Mouse (Mus musculus) spleen, adult 18-20 months (tissue): ENCODE measurements around the gene Syne1.

Source experiments
- DNase-seq, 2 experiments: peaks; one replicate each; pipeline ENCODE4 v3.0.0; 2022; ENCODE audit warnings: mixed read lengths in 2 of 2

The Syne1 gene

GRCm38 (mm10) chr10:5195288-5195687, 356.0 kb downstream of the Syne1 start:
- no peak for DNase-seq

DNA sequence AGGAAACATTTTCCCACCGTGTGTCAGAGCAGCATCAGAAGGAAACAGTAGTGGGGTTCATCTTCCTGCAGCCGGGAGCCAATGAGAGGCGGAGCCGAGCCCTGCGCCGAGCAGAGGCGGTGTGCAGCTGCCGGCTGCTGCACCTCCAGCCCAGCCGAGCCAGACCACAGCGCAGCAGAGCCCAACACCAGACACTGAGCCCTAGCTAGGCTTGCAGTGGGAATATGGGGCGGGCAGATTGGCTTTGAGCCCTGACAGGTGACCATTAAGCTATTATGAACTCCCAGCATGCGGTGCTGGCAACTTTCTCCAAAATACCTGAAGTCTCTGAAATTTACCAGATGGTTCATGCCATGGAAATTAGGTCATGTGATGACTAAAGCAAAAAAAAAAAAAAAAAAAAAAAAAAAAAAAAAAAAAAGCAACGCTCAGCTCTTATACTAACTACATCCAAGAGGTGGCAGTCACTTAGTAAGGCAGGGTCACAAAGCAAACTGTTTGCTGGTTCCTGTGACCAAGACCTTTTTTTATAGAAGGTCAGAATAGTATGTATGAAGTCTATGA, 356.5 kb downstream of the Syne1 start:
- DNase-seq, result peak; percentile 67 to 71

GRCm38 (mm10) chr10:5194081-5194670, 357.1 kb downstream of the Syne1 start:
- DNase-seq, result no peak

DNA sequence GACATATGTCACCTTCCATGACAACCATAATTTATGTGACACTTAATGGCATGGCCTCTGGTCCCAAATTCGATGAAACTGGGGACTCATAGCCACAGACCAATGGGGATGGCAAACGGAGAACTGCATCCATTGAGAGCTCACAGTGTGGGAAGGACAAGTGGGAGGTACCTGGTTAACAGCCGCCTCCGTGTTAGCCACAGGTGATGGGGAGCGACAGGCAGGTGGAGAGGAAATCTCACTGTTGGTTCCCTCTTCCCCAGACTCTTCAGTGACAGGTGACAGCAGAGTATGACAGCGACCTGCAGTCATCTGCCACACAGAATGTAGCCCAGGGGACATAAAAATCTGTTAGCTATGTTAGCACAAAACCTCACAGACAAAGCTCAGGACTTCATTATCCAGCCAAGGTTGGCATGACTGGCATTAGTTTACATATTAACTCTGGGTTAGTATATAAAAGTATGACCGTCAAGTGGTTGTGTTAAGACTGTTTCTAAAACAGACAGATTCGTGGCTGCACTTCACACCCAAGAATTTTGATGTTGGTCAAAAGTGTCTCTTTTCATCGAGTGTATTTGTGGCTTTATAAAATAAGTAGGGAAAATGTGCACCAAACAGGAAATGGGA, 358.3 kb downstream of the Syne1 start:
- no peak for DNase-seq

DNA sequence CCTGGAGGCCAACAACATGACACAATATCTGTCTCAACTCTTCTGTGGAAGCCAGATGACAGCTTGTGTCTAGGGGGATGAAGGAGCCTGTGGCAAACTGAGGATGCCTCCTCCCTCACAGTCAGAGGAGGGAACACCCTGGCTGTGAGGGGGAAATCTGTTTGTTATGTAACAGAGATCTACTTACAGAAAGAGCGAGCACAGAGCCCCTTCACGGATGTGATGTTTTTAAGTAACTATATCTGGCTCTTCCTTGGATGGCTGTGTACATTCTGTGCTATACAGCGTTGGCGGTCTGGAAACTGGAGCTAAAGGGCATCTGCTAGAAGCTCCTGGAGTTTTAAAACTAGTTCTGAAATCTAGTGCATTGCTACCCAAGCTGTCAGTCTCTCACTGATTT, 360.5 kb downstream of the Syne1 start:
- no peak for DNase-seq

DNA sequence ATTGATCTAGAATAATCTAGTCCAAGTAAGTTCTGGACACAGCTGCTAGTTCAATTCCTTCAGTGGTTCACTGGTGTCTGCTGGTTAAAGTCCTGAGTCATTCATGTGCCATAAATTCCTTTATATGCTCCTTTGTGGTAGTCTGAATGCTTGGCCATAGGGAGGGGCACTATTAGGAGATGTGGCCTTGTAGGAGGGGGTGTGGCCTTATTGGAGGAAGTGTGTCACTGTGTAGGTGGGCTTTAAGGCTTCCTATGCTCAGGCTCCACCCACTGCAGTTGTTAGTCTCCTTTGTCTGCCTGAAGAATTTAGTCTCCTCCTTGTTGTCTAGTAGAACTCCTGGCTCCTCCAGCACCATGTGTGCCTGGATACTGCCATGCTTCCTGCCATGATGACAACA, 362.4 kb downstream of the Syne1 start:
- DNase-seq, result no peak

GRCm38 (mm10) chr10:5185156-5186083, 365.9 kb downstream of the Syne1 start:
- no peak for DNase-seq

- DNase-seq, result no peak
Measured at GRCm38 (mm10) chr10:5181771-5182176, 369.5 kb downstream of the Syne1 start.

DNA sequence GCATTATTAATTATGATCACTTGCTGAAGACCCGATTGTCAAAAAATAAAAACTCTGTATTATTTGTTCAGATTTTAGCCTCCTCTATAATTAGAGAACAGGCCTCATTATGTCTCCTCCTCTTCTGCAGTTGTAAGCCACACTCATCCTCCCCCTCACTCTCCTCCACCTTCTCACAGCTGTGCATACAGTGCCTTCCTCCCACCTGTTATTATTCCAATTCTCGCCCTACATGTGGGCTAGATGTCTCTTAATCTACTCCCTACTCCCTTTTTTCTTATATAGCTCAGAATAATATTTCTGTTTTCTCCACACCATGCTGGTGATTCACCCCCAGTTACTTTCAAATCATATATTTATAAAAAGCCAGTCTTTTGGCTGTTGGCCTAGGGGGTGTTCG, 371.4 kb downstream of the Syne1 start:
- DNase-seq, result no peak

DNA sequence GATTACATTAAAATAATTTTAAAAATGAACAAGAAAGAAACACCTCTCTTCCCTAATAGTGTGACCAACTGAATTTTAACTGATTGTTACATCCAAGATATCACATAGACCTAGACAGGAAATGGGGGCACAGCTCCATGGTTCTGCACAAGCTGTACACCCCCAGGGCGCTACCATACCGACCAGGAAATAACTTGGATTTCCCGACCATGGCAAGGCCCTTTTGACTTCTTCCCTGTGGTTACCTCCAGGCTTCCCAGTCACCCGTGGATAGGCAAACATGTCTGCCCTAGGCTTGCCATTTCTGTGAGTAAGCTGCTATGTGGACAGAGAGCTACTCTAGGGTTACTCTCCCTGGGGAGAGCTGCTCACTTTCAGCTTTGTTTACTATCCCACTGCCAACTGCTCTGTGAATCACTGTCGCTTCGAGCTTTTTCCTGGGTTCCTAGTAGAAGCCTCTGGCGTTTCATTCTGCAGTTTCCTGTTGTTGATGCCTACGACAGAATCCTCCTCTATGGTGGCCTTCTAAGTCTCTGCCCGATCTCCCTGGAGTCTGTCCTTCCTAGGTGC, 373.8 kb downstream of the Syne1 start:
- DNase-seq, result no peak

DNA sequence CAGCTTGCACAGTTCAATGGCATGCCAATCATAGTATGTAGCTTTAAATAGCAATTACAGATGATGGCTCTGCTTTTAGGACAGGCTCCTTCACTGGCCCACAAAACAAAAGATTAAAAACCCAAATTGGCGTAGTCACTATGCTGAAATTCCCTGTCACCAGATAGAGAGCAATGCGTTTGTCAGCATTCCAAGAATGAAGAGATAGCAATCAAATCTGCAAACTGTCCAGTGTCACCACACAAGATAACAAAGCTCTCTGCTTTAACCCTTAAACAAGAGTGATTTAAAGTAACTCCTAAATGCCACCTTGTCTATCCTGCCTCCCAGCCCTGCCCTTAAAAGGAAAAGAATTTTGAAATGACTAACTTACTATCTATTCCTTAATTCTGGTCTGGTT, 374.9 kb downstream of the Syne1 start:
- no peak for DNase-seq

- no peak for DNase-seq
Measured at GRCm38 (mm10) chr10:5170425-5170824, 380.9 kb downstream of the Syne1 start.

DNA sequence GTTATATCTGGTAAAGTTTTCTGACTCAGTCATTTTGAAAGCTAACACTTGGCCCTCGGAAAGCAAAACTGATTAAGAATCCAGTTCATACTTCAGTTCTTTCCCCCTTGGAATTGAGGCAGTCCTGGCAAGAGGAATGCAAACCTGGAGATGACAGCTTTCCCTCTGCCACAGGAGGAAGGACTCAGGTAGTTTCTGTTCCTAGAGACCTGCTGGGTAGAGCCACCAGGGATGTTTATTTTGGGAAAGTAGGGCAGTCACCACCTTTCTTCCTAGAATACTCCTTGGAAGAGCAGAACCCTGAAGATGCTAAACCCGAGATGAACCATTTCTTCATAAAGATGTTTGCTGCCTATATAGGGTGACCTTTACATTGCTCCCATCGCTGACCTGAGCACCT, 383.8 kb downstream of the Syne1 start:
- no peak for DNase-seq

GRCm38 (mm10) chr10:5165439-5165838, 385.8 kb downstream of the Syne1 start:
- DNase-seq, result no peak

GRCm38 (mm10) chr10:5163770-5164169, 387.5 kb downstream of the Syne1 start:
- peak; percentile 54 to 58 for DNase-seq

- no peak for DNase-seq
Measured at GRCm38 (mm10) chr10:5163286-5163685, 388.0 kb downstream of the Syne1 start.

DNA sequence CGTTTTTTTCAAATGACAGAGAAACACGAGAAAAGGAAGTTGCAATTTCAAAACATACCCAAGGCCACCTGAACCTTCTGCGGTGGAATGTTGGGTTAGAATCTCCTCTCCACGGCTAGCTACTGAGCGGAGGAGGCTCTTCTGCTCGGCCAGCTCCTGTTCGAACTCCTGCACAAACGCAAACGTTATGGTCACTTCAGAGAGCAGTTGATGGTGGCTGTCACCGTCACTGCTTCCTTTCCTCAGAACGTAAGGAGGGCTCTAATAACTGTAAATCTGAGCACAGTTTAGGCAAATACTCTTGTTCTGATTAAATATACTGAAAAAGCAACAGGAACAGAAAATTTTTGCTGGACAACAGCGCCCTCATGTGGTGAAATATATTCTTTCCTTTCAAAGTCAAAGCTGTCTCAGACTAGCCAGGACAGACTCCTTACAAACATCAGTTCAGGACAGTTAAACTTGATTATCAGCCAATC, 389.8 kb downstream of the Syne1 start:
- DNase-seq, result peak in 1 of 2 experiments; percentile 49

GRCm38 (mm10) chr10:5159679-5160078, 391.6 kb downstream of the Syne1 start:
- no peak for DNase-seq

DNA sequence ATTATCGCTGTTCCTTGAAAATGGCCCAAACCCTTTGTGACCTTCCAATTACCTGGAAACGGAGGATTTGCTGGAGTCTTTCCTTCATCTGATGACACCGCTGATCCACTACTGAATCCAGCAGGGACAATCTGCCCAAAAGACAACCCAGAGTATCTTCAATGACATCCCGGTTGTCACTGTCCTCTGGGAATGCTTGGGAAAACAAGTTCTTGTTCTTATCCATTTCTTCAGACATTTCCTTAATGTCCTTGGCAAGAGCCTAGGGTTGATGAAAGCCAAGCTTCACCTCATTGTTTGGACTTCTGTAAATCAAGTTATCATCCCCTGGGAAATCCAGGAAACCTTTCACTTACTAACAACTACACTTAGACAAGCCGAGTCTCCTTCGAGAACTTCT, 398.2 kb downstream of the Syne1 start:
- DNase-seq, result no peak

DNA sequence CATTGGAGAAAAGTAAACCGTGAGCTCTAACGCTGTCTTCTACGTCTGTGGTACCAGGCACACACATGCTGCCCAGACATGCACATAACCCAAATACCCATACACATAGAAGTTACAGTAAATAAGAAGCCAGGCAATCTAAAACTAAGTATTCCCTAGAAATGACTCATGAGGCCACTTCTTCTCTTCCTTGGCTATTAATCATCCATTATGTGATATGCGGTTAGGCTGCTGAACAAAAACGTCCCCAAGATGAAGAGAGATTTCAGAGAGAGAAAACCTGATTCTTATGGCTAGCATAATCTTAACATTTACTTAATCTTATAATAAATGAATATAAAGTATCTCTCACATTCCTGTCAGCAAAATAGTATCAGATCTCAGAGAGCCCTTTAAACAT, 409.8 kb downstream of the Syne1 start:
- no peak for DNase-seq

DNA sequence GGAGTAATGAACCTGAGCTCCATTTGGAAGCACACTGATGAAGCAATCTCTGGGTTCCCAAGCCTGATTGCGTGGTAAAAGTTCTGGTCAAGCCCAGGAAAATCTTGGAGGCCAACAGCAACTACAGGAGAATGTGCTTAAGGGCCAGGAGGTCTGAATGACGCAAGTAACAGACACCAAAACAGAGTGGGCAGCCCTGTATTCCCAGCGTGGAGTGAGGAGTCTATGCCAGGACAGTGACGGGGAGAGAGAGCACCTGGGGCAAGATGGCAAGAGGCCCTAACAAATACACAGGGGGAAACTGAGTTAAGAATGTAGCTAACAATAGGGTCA, 411.4 kb downstream of the Syne1 start:
- no peak for DNase-seq

GRCm38 (mm10) chr10:5139246-5139931, 411.9 kb downstream of the Syne1 start:
- DNase-seq, result no peak

DNA sequence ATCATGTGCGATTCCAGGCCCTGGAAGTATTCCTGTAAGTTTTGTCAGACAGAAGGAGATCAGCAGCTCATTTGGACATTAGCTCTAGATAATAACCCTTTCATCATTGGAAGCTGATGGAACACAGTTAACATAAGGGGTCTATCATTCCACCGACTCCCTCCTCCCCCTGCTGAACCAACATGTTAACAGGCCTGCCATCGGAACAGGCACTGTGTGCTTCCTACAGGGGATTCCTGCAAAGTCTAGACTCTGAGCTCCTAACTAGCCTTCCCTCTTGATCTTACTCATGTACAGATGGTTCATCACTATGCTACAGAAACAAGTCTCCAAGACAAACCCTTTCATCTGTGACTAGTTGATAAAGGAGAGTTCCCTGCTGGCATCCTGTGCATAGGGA, 419.2 kb downstream of the Syne1 start:
- DNase-seq, result no peak
